Mouse (Mus musculus) embryonic facial prominence, embryonic 12.5 days (tissue): ENCODE data around the gene Zfp408. TPM values are rescaled to one million over a fixed set of nuclear protein-coding genes. Genes with fewer than 3 reads are reported as not detected.

Experiments used
- polyA plus RNA-seq: library from polyadenylated mRNA; unstranded; fragments of >200 nt; fragmentation: Nextera tagmentation; extraction: Ambion mirVana; gene quantifications from 2 replicates; pipeline ENCODE4 v1.2.1, GENCODE M21; 2016

Gene Zfp408
- polyA plus RNA-seq, 1 experiment from 2014 or later: 12.8 TPM

Other genes with a start within 250 kb of the Zfp408 start
- gene 1110051M20Rik, start 205.1 kb downstream of the Zfp408 start, polyA plus RNA-seq: 71.3 and 80.1 TPM in 2 replicates
- gene Lrp4, start 192.3 kb downstream of the Zfp408 start, polyA plus RNA-seq: 7.9 and 8.2 TPM in 2 replicates
- 115 and 124 TPM in 2 replicates for gene Ckap5, start 123.0 kb downstream of the Zfp408 start, polyA plus RNA-seq
- 0.15 and 0.31 TPM in 2 replicates for gene F2, start 13.4 kb downstream of the Zfp408 start, polyA plus RNA-seq
- gene Arhgap1, start 69 bp upstream of the Zfp408 start, polyA plus RNA-seq: 100 and 102 TPM in 2 replicates
- 29.3 and 29.8 TPM in 2 replicates for gene Atg13, start 60.8 kb upstream of the Zfp408 start, polyA plus RNA-seq
- 23.1 and 24.9 TPM in 2 replicates for gene Harbi1, start 61.1 kb upstream of the Zfp408 start, polyA plus RNA-seq
- 21.9 and 22.2 TPM in 2 replicates for gene Ambra1, start 80.3 kb upstream of the Zfp408 start, polyA plus RNA-seq